Mouse (Mus musculus) brain, adult 10 weeks (tissue): Measurements from ENCODE around the gene Fbxo36. TPM values are rescaled to one million over a fixed set of nuclear protein-coding genes. Genes with fewer than 3 reads are reported as not detected.

Experiments
- polyA plus RNA-seq: library from polyadenylated mRNA; stranded (reverse); fragments of 350-450 nt; fragmentation: Illumina TruSeq; extraction: RNeasy Lipid Tissue Mini Kit (QIAGEN cat#74804); gene quantifications from one replicate; pipeline ENCODE4 v1.2.3, GENCODE M21; 2015; ENCODE audit warnings: low read depth, low replicate concordance

Fbxo36 gene
- polyA plus RNA-seq = 8.7 TPM

GRCm38 (mm10) chr1:84839309-84840017, at the start of gene Fbxo36:
Fbxo36 (plus strand) TSS chr1:84839841.

GRCm38 (mm10) chr1:84840018-84840664, 500 bp downstream of the Fbxo36 start, which contains the start of gene Trip12:
Trip12 (minus strand) TSS chr1:84840516.

DNA sequence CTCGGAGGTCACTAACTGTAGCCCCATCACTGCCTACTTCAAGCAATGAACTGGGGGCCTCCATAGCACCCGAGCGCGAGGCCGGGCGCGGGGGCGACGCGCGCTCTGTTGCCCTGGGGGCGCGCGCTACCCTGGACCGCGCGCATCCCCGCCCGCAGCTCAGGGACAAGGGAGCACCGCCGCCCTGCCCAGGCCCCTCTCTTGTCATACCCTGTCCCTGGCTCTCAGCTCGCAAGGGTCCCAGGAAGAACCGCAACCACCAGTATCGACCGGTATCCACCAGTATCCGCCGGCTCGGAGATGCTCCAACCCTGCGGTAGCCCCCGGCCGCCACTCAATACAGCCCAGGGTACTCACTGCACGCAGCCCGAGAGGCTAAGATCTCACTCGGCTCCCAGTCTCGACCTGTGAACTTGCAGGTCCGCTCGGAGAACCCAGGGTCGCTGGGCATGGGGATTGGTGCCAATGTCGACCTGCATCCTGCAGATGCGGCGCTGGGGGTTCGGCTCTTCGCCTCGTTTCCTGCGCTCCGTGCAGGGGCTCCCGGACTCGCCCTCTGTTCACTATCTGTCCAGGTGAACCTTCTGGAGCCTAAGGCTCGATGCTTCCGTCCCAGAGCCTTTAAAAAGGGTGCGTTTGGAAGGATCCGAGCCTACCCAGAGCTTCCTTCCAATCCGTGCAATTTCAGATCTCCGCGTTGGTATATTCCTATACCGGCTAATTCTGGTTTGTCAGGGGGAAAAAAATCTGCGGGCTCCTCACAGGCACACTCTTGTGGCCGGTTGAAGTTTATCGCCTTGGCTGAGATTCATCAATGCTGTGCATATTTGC, 95.1 kb downstream of the Fbxo36 start, which contains the start of gene Slc16a14:
Gene Slc16a14, minus strand, starts transcription at position 632 of the 831 bp plus-strand sequence.

Other genes starting within 250 kb of the Fbxo36 start
- gene Dner, start 143.6 kb upstream of the Fbxo36 start, polyA plus RNA-seq = 100 TPM
- gene Trip12, start 675 bp downstream of the Fbxo36 start, polyA plus RNA-seq = 93.5 TPM
- 5.2 TPM for gene Slc16a14, start 95.3 kb downstream of the Fbxo36 start, polyA plus RNA-seq